Mouse (Mus musculus) lung, adult 18-20 months (tissue): ENCODE measurements around the gene Gm11627.
"Not testable (repeated sequence)": the region's sequence is repeated elsewhere in the genome, so short reads cannot be mapped to it uniquely, and the experiment has no call there.

Source experiments
- DNase-seq, 2 experiments: peaks; one replicate each; pipeline ENCODE4 v3.0.0; 2022; ENCODE audit warnings: mixed read lengths in 2 of 2

Gene Gm11627

GRCm38 (mm10) chr11:102558704-102559103 is 20.6 kb downstream of the Gm11627 start:
- no peak for DNase-seq

- DNase-seq: no peak
Measured at GRCm38 (mm10) chr11:102557386-102557785, 21.9 kb downstream of the Gm11627 start.

GRCm38 (mm10) chr11:102556716-102557074 is 22.6 kb downstream of the Gm11627 start:
- no peak for DNase-seq

GRCm38 (mm10) chr11:102556031-102556715 is 23.1 kb downstream of the Gm11627 start, which contains the start of gene Gpatch8:
Gene Gpatch8, minus strand, starts transcription at chr11:102556392.
- peak; percentile 94 to 96 for DNase-seq

- no peak for DNase-seq
Measured at GRCm38 (mm10) chr11:102555400-102556030, 23.7 kb downstream of the Gm11627 start.

- no peak for DNase-seq
Measured at GRCm38 (mm10) chr11:102552051-102552450, 27.2 kb downstream of the Gm11627 start.

- DNase-seq: no peak
Measured at GRCm38 (mm10) chr11:102551176-102551575, 28.1 kb downstream of the Gm11627 start.

GRCm38 (mm10) chr11:102541471-102541870 is 37.8 kb downstream of the Gm11627 start:
- peak in 1 of 2 experiments; percentile 11 for DNase-seq

GRCm38 (mm10) chr11:102540286-102540685 is 39.0 kb downstream of the Gm11627 start:
- not testable (repeated sequence) for DNase-seq

- no peak for DNase-seq
Measured at GRCm38 (mm10) chr11:102539690-102540089, 39.6 kb downstream of the Gm11627 start.

- no peak for DNase-seq
Measured at GRCm38 (mm10) chr11:102536210-102536609, 43.1 kb downstream of the Gm11627 start.

- no peak for DNase-seq
Measured at GRCm38 (mm10) chr11:102534078-102534477, 45.2 kb downstream of the Gm11627 start.

GRCm38 (mm10) chr11:102531425-102531824 is 47.8 kb downstream of the Gm11627 start:
- peak in 1 of 2 experiments; percentile 14 for DNase-seq
